Mouse (Mus musculus) CH12.LX (cell line): Measurements from ENCODE around the gene Golga1. TPM values are rescaled to one million over a fixed set of nuclear protein-coding genes. Genes with fewer than 3 reads are reported as not detected.

Experiments used
- DNase-seq: peaks from one replicate; pipeline ENCODE4 v3.0.0-alpha.2; 2013; ENCODE audit errors: extremely low read depth
- H3K27ac ChIP-seq: 2 replicates; pipeline ENCODE4 v1.5.1; 2012; ENCODE audit warnings: low read depth, mild to moderate bottlenecking, control low read depth, moderate library complexity; ENCODE audit not compliant: insufficient read depth
- H3K27me3 ChIP-seq: replicated peaks from 2 replicates; pipeline ENCODE3; 2012; ENCODE audit warnings: inconsistent platforms
- H3K36me3 ChIP-seq, 2 experiments: replicated peaks in 1 of 2; 2 replicates each; pipeline versions ENCODE3 to v1.6.1; 2012; ENCODE audit warnings: inconsistent platforms in 1 of 2, low read length in 1 of 2, mild to moderate bottlenecking in 1 of 2, mixed read lengths in 1 of 2, moderate library complexity in 1 of 2; ENCODE audit not compliant: control insufficient read depth in 1 of 2, insufficient read depth in 1 of 2
- H3K4me1 ChIP-seq, 2 experiments: 2 replicates each; pipeline ENCODE4 v1.6.1; 2012; ENCODE audit warnings: inconsistent platforms in 1 of 2, moderate library complexity in 1 of 2; ENCODE audit not compliant: insufficient read depth in 2 of 2, control insufficient read depth in 1 of 2
- H3K4me2 ChIP-seq: 2 replicates; pipeline ENCODE4 v1.6.1; 2012; ENCODE audit warnings: low read depth, mild to moderate bottlenecking, control low read depth; ENCODE audit not compliant: poor library complexity, insufficient read depth, severe bottlenecking
- H3K4me3 ChIP-seq, 3 experiments: fragments of 150-350 bp in 1 of 3; sonication (generic) in 1 of 3; replicated peaks in 1 of 3; 2 replicates each; pipeline versions ENCODE3 to v1.5.1; 2011 to 2012; ENCODE audit warnings: low read depth in 2 of 3, low read length in 2 of 3, mild to moderate bottlenecking in 2 of 3, moderate library complexity in 2 of 3, control low read depth in 1 of 3, improper control_type of control experiment in 1 of 3, inconsistent platforms in 1 of 3, mixed read lengths in 1 of 3; ENCODE audit not compliant: poor library complexity in 1 of 3
- H3K79me2 ChIP-seq: replicated peaks from 2 replicates; pipeline ENCODE4 v1.6.1; 2012; ENCODE audit warnings: mild to moderate bottlenecking, moderate library complexity; ENCODE audit not compliant: control insufficient read depth, poor library complexity, insufficient read depth, severe bottlenecking; ENCODE audit errors: extremely low read depth
- H3K9ac ChIP-seq: 2 replicates; pipeline ENCODE4 v1.6.1; 2012; ENCODE audit warnings: low read depth, mild to moderate bottlenecking, control low read depth, moderate library complexity; ENCODE audit not compliant: insufficient read depth
- H3K9me3 ChIP-seq: replicated peaks from 2 replicates; pipeline ENCODE3; 2012; ENCODE audit warnings: low read length, inconsistent platforms, mixed read lengths
- BHLHE40 ChIP-seq: IDR thresholded peaks from 2 replicates; pipeline ENCODE4 v1.6.1; 2011; ENCODE audit warnings: mild to moderate bottlenecking, low read depth, low read length, improper control_type of control experiment
- CHD1 ChIP-seq: IDR thresholded peaks from 2 replicates; pipeline ENCODE4 v1.6.1; 2012; ENCODE audit warnings: low read depth, low read length, improper control_type of control experiment, inconsistent platforms
- ELF1 ChIP-seq: IDR thresholded peaks from 2 replicates; pipeline ENCODE4 v1.6.1; 2014; ENCODE audit warnings: low read depth, mild to moderate bottlenecking, inconsistent platforms, low read length, improper control_type of control experiment
- GABPA ChIP-seq: IDR thresholded peaks from 2 replicates; pipeline ENCODE4 v1.6.1; 2012; ENCODE audit warnings: low read depth, low read length, improper control_type of control experiment, inconsistent platforms; ENCODE audit not compliant: insufficient replicate concordance
- IRF4 ChIP-seq: IDR thresholded peaks from 2 replicates; pipeline ENCODE4 v1.6.1; 2014; ENCODE audit warnings: low read depth, mild to moderate bottlenecking, inconsistent platforms, low read length, improper control_type of control experiment
- MAFK ChIP-seq: IDR thresholded peaks from 2 replicates; pipeline ENCODE4 v1.6.1; 2011; ENCODE audit warnings: low read length, improper control_type of control experiment; ENCODE audit not compliant: insufficient replicate concordance
- MAZ ChIP-seq: IDR thresholded peaks from 2 replicates; pipeline ENCODE4 v1.6.1; 2012; ENCODE audit warnings: low read depth, mild to moderate bottlenecking, inconsistent platforms, low read length, improper control_type of control experiment, moderate library complexity
- MYC ChIP-seq: IDR thresholded peaks from 2 replicates; pipeline ENCODE4 v1.6.1; 2011; ENCODE audit warnings: low read depth, mild to moderate bottlenecking, improper control_type of control experiment, low read length
- TCF12 ChIP-seq: IDR thresholded peaks from 2 replicates; pipeline ENCODE4 v1.6.1; 2014; ENCODE audit warnings: low read depth, mild to moderate bottlenecking, inconsistent platforms, low read length, improper control_type of control experiment
- USF1 ChIP-seq: IDR thresholded peaks from 2 replicates; pipeline ENCODE4 v1.6.1; 2014; ENCODE audit warnings: low read depth, mild to moderate bottlenecking, inconsistent platforms, low read length, improper control_type of control experiment
- USF2 ChIP-seq: conservative IDR thresholded peaks from 2 replicates; pipeline ENCODE4 v1.6.1; 2011; ENCODE audit warnings: low read depth, low read length, improper control_type of control experiment
- ZNF384 ChIP-seq: IDR thresholded peaks from 2 replicates; pipeline ENCODE4 v1.6.1; 2012; ENCODE audit warnings: low read depth, low read length, improper control_type of control experiment, inconsistent platforms
- dilution Hi-C: fragments of 300-500 bp; cut with MboI; formaldehyde crosslinking; loops from 2 replicates; pipeline ENCODE4 v1.14.3; 2020; ENCODE audit warnings: low sequenced_read_pairs; ENCODE audit not compliant: extremely low pct_unique_long_range_greater_than_20kb, extremely low pct_ligation_motif_present
- in situ Hi-C: fragments of 300-500 bp; cut with MboI; formaldehyde crosslinking; loops from 3 replicates; pipeline ENCODE4 v1.14.3; 2019; ENCODE audit warnings: low sequenced_read_pairs, low pct_ligation_motif_present, low pct_unique_long_range_greater_than_20kb, mixed read lengths
- polyA plus RNA-seq: library from polyadenylated mRNA; unstranded; fragments of >175 nt; gene quantifications from 2 replicates; pipeline ENCODE4 v1.2.1, GENCODE M21; 2012; ENCODE audit warnings: low read depth; ENCODE audit not compliant: insufficient read length
- total RNA-seq, 2 experiments: library from RNA; depleted of rRNA; stranded (reverse); fragments of 300-350 nt in 1 of 2; fragments of >200 nt in 1 of 2; gene quantifications; 2 replicates each; pipeline ENCODE4 v1.2.3; 2012 to 2014

Golga1 gene
- total and polyA plus RNA-seq, 3 experiments = 7.8 to 10.1 (median 8.6) TPM

GRCm38 (mm10) chr2:38988929-38989328 lies 76.4 kb downstream of the Golga1 start:
- DNase-seq = no peak
- Histone ChIP-seq H3K4me3 (no peak overlapping the region), H3K9ac (no peak overlapping the region), H3K79me2 (no peaks in the 10 kb centered on the region), H3K4me2 (no peak overlapping the region), H3K4me1 (peaks cover 18 to 23% of the 10 kb centered on the region in 2 experiments), H3K27me3 (no peaks in the 10 kb centered on the region), H3K9me3 (peaks cover 13% of the 10 kb centered on the region), H3K36me3 (peaks cover 0 to 2% of the 10 kb centered on the region in 2 experiments), H3K27ac (no peak overlapping the region)
- TF ChIP-seq BHLHE40 (no peak), ELF1 (no peak), MAFK (no peak), USF2 (no peak), ZNF384 (no peak), MAZ (no peak)
- in situ Hi-C loops = no loop called here
- dilution Hi-C loops = no loop called here

GRCm38 (mm10) chr2:38987803-38988510 lies 77.4 kb downstream of the Golga1 start:
- Histone ChIP-seq H3K4me2 (peak overlapping the region; percentile 32; the same call in 1 of the 2 replicates), H3K4me1 (peaks cover 18 to 23% of the 10 kb centered on the region in 2 experiments), H3K9ac (0 out of 2 replicates have a peak overlapping the region, but pooled peaks have one; percentile 13), H3K36me3 (peaks cover 0 to 4% of the 10 kb centered on the region in 2 experiments), H3K79me2 (no peaks in the 10 kb centered on the region), H3K9me3 (peaks cover 19% of the 10 kb centered on the region), H3K27ac (peak overlapping the region; percentile 11; the same call in 1 of the 2 replicates), H3K4me3 (peak overlapping the region in 1 of 3 experiments; percentile 4), H3K27me3 (no peaks in the 10 kb centered on the region)
- in situ Hi-C loops (no loop called here), dilution Hi-C loops (no loop called here)
- no peak for DNase-seq
- TF ChIP-seq TCF12 (0 out of 2 replicates have a peak, but pooled peaks have one; percentile 2), GABPA (no peak), ELF1 (no peak), MYC (no peak), IRF4 (peak; percentile 17; the same call in 1 of the 2 replicates), CHD1 (peak; percentile 82; the same call in 1 of the 2 replicates), USF1 (no peak)
